Mouse (Mus musculus) E14TG2a.4 (cell line): Measurements from ENCODE around the gene Slc10a7.

Experiments
- CTCF ChIP-seq: conservative IDR thresholded peaks from 2 replicates; pipeline ENCODE4 v1.5.1; 2014; ENCODE audit warnings: low read length
- NANOG ChIP-seq: IDR thresholded peaks from 2 replicates; pipeline ENCODE4 v1.6.1; 2014; ENCODE audit warnings: borderline replicate concordance, low read length, mixed read lengths
- POU5F1 ChIP-seq: IDR thresholded peaks from 2 replicates; pipeline ENCODE4 v1.6.1; 2014; ENCODE audit warnings: low read length, borderline replicate concordance

GRCm38 (mm10) chr8:78633012-78633411, 123.9 kb downstream of the Slc10a7 start:
- no peak for TF ChIP-seq CTCF
- no peak for TF ChIP-seq POU5F1
- TF ChIP-seq NANOG, result no peak
